In the genomic region with DNA sequence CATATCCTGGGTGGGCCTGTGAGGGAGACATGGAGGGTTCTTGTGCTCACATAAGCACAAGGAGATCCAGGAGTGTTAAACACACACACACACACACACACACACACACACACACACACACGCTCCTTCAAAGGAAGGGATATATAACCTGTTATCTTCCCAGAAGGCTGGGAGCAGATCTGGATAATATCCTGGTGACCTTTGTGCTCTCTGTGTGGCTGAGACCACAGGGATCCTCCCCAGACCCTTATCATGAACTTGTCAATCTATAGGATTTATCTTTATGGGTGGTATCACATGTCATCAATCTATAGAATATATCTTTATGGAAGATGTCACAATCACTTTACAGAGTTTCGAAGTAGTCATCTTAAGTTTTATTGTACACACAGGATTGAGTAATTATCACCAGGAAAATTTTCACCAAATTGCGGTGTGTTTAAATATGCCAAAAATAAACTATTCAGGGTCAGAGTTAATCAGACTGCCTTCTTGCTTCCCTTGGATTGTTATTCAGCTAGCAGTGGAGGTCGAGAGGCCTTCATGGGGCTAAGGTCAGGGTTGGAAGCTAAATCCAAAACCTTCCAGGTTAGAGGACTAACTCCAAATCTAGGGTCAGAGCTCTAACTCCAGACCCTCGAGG, we compare ENCODE assay signal across 24 mouse cellular contexts.
"Had no signal": no experiment of that assay in that cellular context is flagged by ENCODE, and none has a peak within 500 bp of the region (broad histone marks: within the 10 kb centered on the region; RNA-seq: fewer than 3 reads in every experiment).

No protein-coding gene starts in this region.

- H3K4me2 ChIP-seq: heart, embryonic 11.5 days; heart, embryonic 13.5 days; heart, embryonic 15.5 days; hindbrain, embryonic 13.5 days; hindbrain, embryonic 15.5 days; kidney, embryonic 15.5 days; limb, embryonic 13.5 days; limb, embryonic 15.5 days; liver, embryonic 12.5 days had no signal

- H3K9me3 ChIP-seq: heart, embryonic 13.5 days; heart, embryonic 15.5 days; hindbrain, embryonic 13.5 days; hindbrain, embryonic 15.5 days; kidney, embryonic 15.5 days; limb, embryonic 15.5 days; liver, embryonic 12.5 days had no signal

- H3K4me3 ChIP-seq: heart, adult 2 months; heart, embryonic 13.5 days; heart, embryonic 15.5 days; hindbrain, embryonic 13.5 days; hindbrain, embryonic 15.5 days; kidney, embryonic 15.5 days; limb, embryonic 13.5 days; limb, embryonic 15.5 days; liver, embryonic 12.5 days had no signal

- H3K9ac ChIP-seq: heart, embryonic 13.5 days; heart, embryonic 15.5 days; hindbrain, embryonic 13.5 days; hindbrain, embryonic 15.5 days; kidney, embryonic 15.5 days; limb, embryonic 13.5 days; limb, embryonic 15.5 days; liver, embryonic 12.5 days had no signal

- H3K27ac ChIP-seq: heart, adult 2 months; heart, embryonic 13.5 days; heart, embryonic 15.5 days; hindbrain, embryonic 13.5 days; hindbrain, embryonic 15.5 days; hindbrain, postnatal 0 days; kidney, embryonic 15.5 days; kidney, postnatal 0 days; limb, embryonic 13.5 days; limb, embryonic 15.5 days; liver, embryonic 12.5 days had no signal

- H3K27me3 ChIP-seq: heart, embryonic 13.5 days; heart, embryonic 15.5 days; hindbrain, embryonic 13.5 days; hindbrain, embryonic 15.5 days; kidney, embryonic 15.5 days; limb, embryonic 13.5 days; limb, embryonic 15.5 days; liver, embryonic 12.5 days had no signal

- H3K4me1 ChIP-seq: heart, embryonic 13.5 days; heart, embryonic 15.5 days; hindbrain, embryonic 13.5 days; hindbrain, embryonic 15.5 days; kidney, embryonic 15.5 days; limb, embryonic 13.5 days; limb, embryonic 15.5 days had no signal

- ATAC-seq: hindbrain, postnatal 0 days; liver, embryonic 12.5 days had no signal

- H3K36me3 ChIP-seq: hindbrain, embryonic 13.5 days; hindbrain, embryonic 15.5 days had no signal

- DNase-seq: gastrocnemius, postnatal 14 days; gastrocnemius, postnatal 36 days; heart, adult 11 months; heart, adult 2 months; heart, postnatal 14 days; heart, postnatal 36 days; kidney, adult 18-20 months; kidney, adult 8-10 months; kidney, postnatal 14 days; kidney, postnatal 36 days; layer of hippocampus, adult 9-11 months; layer of hippocampus, postnatal 36 days; left cerebral cortex, postnatal 4 days had no signal
